Mouse (Mus musculus): ENCODE results near the gene Dnah11.

Gene Dnah11

GRCm38 (mm10) chr12:117887422-117887821 lies 311.4 kb downstream of the Dnah11 start:
- H3K4me3 ChIP-seq (replicated peaks; ENCODE audit: low read length) = no peak overlapping the region

GRCm38 (mm10) chr12:117884627-117885026 lies 314.2 kb downstream of the Dnah11 start:
- no peak overlapping the region for H3K4me3 ChIP-seq (replicated peaks; ENCODE audit: low read length)
- H3K36me3 ChIP-seq (ENCODE audit: insufficient read depth, low read length) = peaks cover 19% of the 10 kb centered on the region
- H3K9me3 ChIP-seq (ENCODE audit: low read length) = no peaks in the 10 kb centered on the region
- no peaks in the 10 kb centered on the region for H3K27me3 ChIP-seq (ENCODE audit: insufficient read depth, low read length)
- TF ChIP-seq CTCF (conservative IDR thresholded peaks at IDR 0.05; ENCODE audit: low read length) (no peak), POU5F1 (IDR thresholded peaks at IDR 0.05; ENCODE audit: borderline replicate concordance, low read length) (no peak), NANOG (IDR thresholded peaks at IDR 0.05; ENCODE audit: borderline replicate concordance, low read length) (no peak)
- H3K4me1 ChIP-seq (replicated peaks; ENCODE audit: low read depth, low read length) = no peaks in the 10 kb centered on the region

More at GRCm38 (mm10) chr12:117887422-117887821, 311.4 kb downstream of the Dnah11 start:
- no peaks in the 10 kb centered on the region for H3K36me3 ChIP-seq (ENCODE audit: insufficient read depth, low read length)
- H3K4me1 ChIP-seq (replicated peaks; ENCODE audit: low read depth, low read length) = no peaks in the 10 kb centered on the region
- H3K27me3 ChIP-seq (ENCODE audit: insufficient read depth, low read length) = no peaks in the 10 kb centered on the region
- TF ChIP-seq CTCF (conservative IDR thresholded peaks at IDR 0.05; ENCODE audit: low read length) (no peak), POU5F1 (IDR thresholded peaks at IDR 0.05; ENCODE audit: borderline replicate concordance, low read length) (no peak), NANOG (IDR thresholded peaks at IDR 0.05; ENCODE audit: borderline replicate concordance, low read length) (no peak)
- H3K9me3 ChIP-seq (ENCODE audit: low read length) = no peaks in the 10 kb centered on the region

- no peaks in the 10 kb centered on the region for H3K9me3 ChIP-seq (ENCODE audit: low read length)
- H3K27me3 ChIP-seq (ENCODE audit: insufficient read depth, low read length) = no peaks in the 10 kb centered on the region
- H3K4me1 ChIP-seq (replicated peaks; ENCODE audit: low read depth, low read length) = peaks cover 7% of the 10 kb centered on the region; the same call in 1 of the 2 replicates
- peaks cover 80% of the 10 kb centered on the region for H3K36me3 ChIP-seq (ENCODE audit: insufficient read depth, low read length)
- no peak overlapping the region for H3K4me3 ChIP-seq (replicated peaks; ENCODE audit: low read length)
- TF ChIP-seq NANOG (IDR thresholded peaks at IDR 0.05; ENCODE audit: borderline replicate concordance, low read length) (no peak), CTCF (conservative IDR thresholded peaks at IDR 0.05; ENCODE audit: low read length) (no peak), POU5F1 (IDR thresholded peaks at IDR 0.05; ENCODE audit: borderline replicate concordance, low read length) (no peak)
Observed at GRCm38 (mm10) chr12:117878341-117878740, 320.5 kb downstream of the Dnah11 start.

- no peak for TF ChIP-seq POU5F1 (IDR thresholded peaks at IDR 0.05; ENCODE audit: borderline replicate concordance, low read length)
- TF ChIP-seq CTCF (conservative IDR thresholded peaks at IDR 0.05; ENCODE audit: low read length) = no peak
- no peak for TF ChIP-seq NANOG (IDR thresholded peaks at IDR 0.05; ENCODE audit: borderline replicate concordance, low read length)
- H3K27me3 ChIP-seq (ENCODE audit: insufficient read depth, low read length) = no peaks in the 10 kb centered on the region
- peaks cover 7% of the 10 kb centered on the region; the same call in 1 of the 2 replicates for H3K4me1 ChIP-seq (replicated peaks; ENCODE audit: low read depth, low read length)
- H3K36me3 ChIP-seq (ENCODE audit: insufficient read depth, low read length) = peaks cover 94% of the 10 kb centered on the region
- peaks cover 22% of the 10 kb centered on the region for H3K9me3 ChIP-seq (ENCODE audit: low read length)
- H3K4me3 ChIP-seq (replicated peaks; ENCODE audit: low read length) = no peak overlapping the region
Observed at GRCm38 (mm10) chr12:117872265-117872664, 326.6 kb downstream of the Dnah11 start.

GRCm38 (mm10) chr12:117867708-117868564 lies 330.9 kb downstream of the Dnah11 start:
- peaks cover 23% of the 10 kb centered on the region for H3K9me3 ChIP-seq (ENCODE audit: low read length)
- no peak overlapping the region for H3K4me3 ChIP-seq (replicated peaks; ENCODE audit: low read length)
- peaks cover 5% of the 10 kb centered on the region for H3K4me1 ChIP-seq (replicated peaks; ENCODE audit: low read depth, low read length)
- H3K27me3 ChIP-seq (ENCODE audit: insufficient read depth, low read length) = no peaks in the 10 kb centered on the region
- H3K36me3 ChIP-seq (ENCODE audit: insufficient read depth, low read length) = peaks cover 69% of the 10 kb centered on the region
- TF ChIP-seq CTCF (conservative IDR thresholded peaks at IDR 0.05; ENCODE audit: low read length) (no peak), POU5F1 (IDR thresholded peaks at IDR 0.05; ENCODE audit: borderline replicate concordance, low read length) (no peak), NANOG (IDR thresholded peaks at IDR 0.05; ENCODE audit: borderline replicate concordance, low read length) (no peak)

GRCm38 (mm10) chr12:117862655-117863054 lies 336.2 kb downstream of the Dnah11 start:
- Histone ChIP-seq H3K9me3 (ENCODE audit: low read length) (peaks cover 5% of the 10 kb centered on the region), H3K36me3 (ENCODE audit: insufficient read depth, low read length) (peaks cover 20% of the 10 kb centered on the region), H3K4me3 (replicated peaks; ENCODE audit: low read length) (no peak overlapping the region), H3K27me3 (ENCODE audit: insufficient read depth, low read length) (no peaks in the 10 kb centered on the region), H3K4me1 (replicated peaks; ENCODE audit: low read depth, low read length) (peaks cover 5% of the 10 kb centered on the region)
- TF ChIP-seq NANOG (IDR thresholded peaks at IDR 0.05; ENCODE audit: borderline replicate concordance, low read length) (no peak), POU5F1 (IDR thresholded peaks at IDR 0.05; ENCODE audit: borderline replicate concordance, low read length) (no peak), CTCF (conservative IDR thresholded peaks at IDR 0.05; ENCODE audit: low read length) (no peak)

GRCm38 (mm10) chr12:117861249-117861648 lies 337.6 kb downstream of the Dnah11 start:
- TF ChIP-seq POU5F1 (IDR thresholded peaks at IDR 0.05; ENCODE audit: borderline replicate concordance, low read length) (no peak), CTCF (conservative IDR thresholded peaks at IDR 0.05; ENCODE audit: low read length) (no peak), NANOG (IDR thresholded peaks at IDR 0.05; ENCODE audit: borderline replicate concordance, low read length) (no peak)
- no peak overlapping the region for H3K4me3 ChIP-seq (replicated peaks; ENCODE audit: low read length)
- H3K27me3 ChIP-seq (ENCODE audit: insufficient read depth, low read length) = no peaks in the 10 kb centered on the region
- peaks cover 6% of the 10 kb centered on the region; the same call in 1 of the 2 replicates for H3K36me3 ChIP-seq (ENCODE audit: insufficient read depth, low read length)
- H3K9me3 ChIP-seq (ENCODE audit: low read length) = no peaks in the 10 kb centered on the region
- H3K4me1 ChIP-seq (replicated peaks; ENCODE audit: low read depth, low read length) = peaks cover 5% of the 10 kb centered on the region

- Histone ChIP-seq H3K36me3 (ENCODE audit: insufficient read depth, low read length) (peaks cover 4% of the 10 kb centered on the region; the same call in 1 of the 2 replicates), H3K4me1 (replicated peaks; ENCODE audit: low read depth, low read length) (peaks cover 5% of the 10 kb centered on the region), H3K27me3 (ENCODE audit: insufficient read depth, low read length) (no peaks in the 10 kb centered on the region), H3K4me3 (replicated peaks; ENCODE audit: low read length) (no peak overlapping the region), H3K9me3 (ENCODE audit: low read length) (no peaks in the 10 kb centered on the region)
- TF ChIP-seq CTCF (conservative IDR thresholded peaks at IDR 0.05; ENCODE audit: low read length) (no peak), POU5F1 (IDR thresholded peaks at IDR 0.05; ENCODE audit: borderline replicate concordance, low read length) (no peak), NANOG (IDR thresholded peaks at IDR 0.05; ENCODE audit: borderline replicate concordance, low read length) (no peak)
Observed at GRCm38 (mm10) chr12:117860840-117861239, 338.0 kb downstream of the Dnah11 start.

All from E14TG2a.4 (cell line).